Mouse (Mus musculus): ENCODE results near the gene Abcc4. TPM values are rescaled to one million over a fixed set of nuclear protein-coding genes. Genes with fewer than 3 reads are reported as not detected.
A peak's percentile ranks its signal among the peaks of the same experiment; 100 is the strongest.
"Not testable (repeated sequence)": the region's sequence is repeated elsewhere in the genome, so short reads cannot be mapped to it uniquely, and the experiment has no call there.

Gene Abcc4
- polyA plus RNA-seq, 1 experiment from 2014 or later, result 3.0 TPM

- Histone ChIP-seq H3K9me3 (no peaks in the 10 kb centered on the region), H3K27me3 (ENCODE audit: poor library complexity, severe bottlenecking) (no peaks in the 10 kb centered on the region), H3K4me3 (no peak overlapping the region), H3K36me3 (replicated peaks) (no peaks in the 10 kb centered on the region), H3K4me1 (peaks cover 23% of the 10 kb centered on the region), H3K27ac (0 out of 2 replicates have a peak overlapping the region, but pooled peaks have one; percentile 20)
- 89% methylated on average over 10 of the region's 10 CpGs for WGBS
- no peak for DNase-seq (ENCODE audit: extremely low spot score, low spot score)
These were observed 15.7 kb downstream of the Abcc4 start for GRCm38 (mm10) chr14:118690336-118690735.

- no peak overlapping the region for H3K4me3 ChIP-seq
- no peaks in the 10 kb centered on the region for H3K9me3 ChIP-seq
- WGBS, result 82% methylated on average over 5 of the region's 5 CpGs
- peaks cover 23% of the 10 kb centered on the region for H3K4me1 ChIP-seq
- H3K36me3 ChIP-seq (replicated peaks), result no peaks in the 10 kb centered on the region
- H3K27me3 ChIP-seq (ENCODE audit: poor library complexity, severe bottlenecking), result no peaks in the 10 kb centered on the region
- peak overlapping the region; percentile 70; the same call in 1 of the 2 replicates for H3K27ac ChIP-seq
- DNase-seq (ENCODE audit: extremely low spot score, low spot score), result no peak
These were observed 17.4 kb downstream of the Abcc4 start for GRCm38 (mm10) chr14:118688643-118689042.

- WGBS, result 86% methylated on average over 5 of the region's 5 CpGs
- peaks cover 26% of the 10 kb centered on the region for H3K4me1 ChIP-seq
- H3K4me3 ChIP-seq, result no peak overlapping the region
- no peak for DNase-seq (ENCODE audit: extremely low spot score, low spot score)
- H3K27me3 ChIP-seq (ENCODE audit: poor library complexity, severe bottlenecking), result no peaks in the 10 kb centered on the region
- no peaks in the 10 kb centered on the region for H3K9me3 ChIP-seq
- no peaks in the 10 kb centered on the region for H3K36me3 ChIP-seq (replicated peaks)
- H3K27ac ChIP-seq, result no peak overlapping the region
These were observed 19.2 kb downstream of the Abcc4 start for GRCm38 (mm10) chr14:118686861-118687260.

GRCm38 (mm10) chr14:118685572-118685971 lies 20.4 kb downstream of the Abcc4 start:
- Histone ChIP-seq H3K27ac (no peak overlapping the region), H3K36me3 (replicated peaks) (no peaks in the 10 kb centered on the region), H3K4me3 (no peak overlapping the region), H3K27me3 (ENCODE audit: poor library complexity, severe bottlenecking) (no peaks in the 10 kb centered on the region), H3K9me3 (no peaks in the 10 kb centered on the region), H3K4me1 (peaks cover 25% of the 10 kb centered on the region)
- 95% methylated on average over 6 of the region's 6 CpGs for WGBS
- no peak for DNase-seq (ENCODE audit: extremely low spot score, low spot score)

- 80% methylated on average over 10 of the region's 10 CpGs for WGBS
These were observed 23.5 kb downstream of the Abcc4 start for GRCm38 (mm10) chr14:118682339-118683034.

GRCm38 (mm10) chr14:118681087-118681486 lies 24.9 kb downstream of the Abcc4 start:
- 88% methylated on average over 8 of the region's 8 CpGs for WGBS
- no peak for DNase-seq (ENCODE audit: extremely low spot score, low spot score)

More at GRCm38 (mm10) chr14:118682339-118683034, 23.5 kb downstream of the Abcc4 start:
- no peaks in the 10 kb centered on the region for H3K9me3 ChIP-seq
- no peaks in the 10 kb centered on the region for H3K36me3 ChIP-seq (replicated peaks)
- no peak for DNase-seq (ENCODE audit: extremely low spot score, low spot score)
- no peaks in the 10 kb centered on the region for H3K27me3 ChIP-seq (ENCODE audit: poor library complexity, severe bottlenecking)
- H3K27ac ChIP-seq, result 0 out of 2 replicates have a peak overlapping the region, but pooled peaks have one; percentile 8
- H3K4me1 ChIP-seq, result peaks cover 11% of the 10 kb centered on the region
- no peak overlapping the region for H3K4me3 ChIP-seq

GRCm38 (mm10) chr14:118678279-118678985 lies 27.6 kb downstream of the Abcc4 start:
- 92% methylated on average over 9 of the region's 9 CpGs for WGBS
- no peaks in the 10 kb centered on the region for H3K9me3 ChIP-seq
- no peaks in the 10 kb centered on the region for H3K36me3 ChIP-seq (replicated peaks)
- DNase-seq (ENCODE audit: extremely low spot score, low spot score), result no peak
- peaks cover 24% of the 10 kb centered on the region for H3K4me1 ChIP-seq
- H3K27me3 ChIP-seq (ENCODE audit: poor library complexity, severe bottlenecking), result no peaks in the 10 kb centered on the region
- H3K4me3 ChIP-seq, result no peak overlapping the region
- H3K27ac ChIP-seq, result no peak overlapping the region

More at GRCm38 (mm10) chr14:118681087-118681486, 24.9 kb downstream of the Abcc4 start:
- no peaks in the 10 kb centered on the region for H3K36me3 ChIP-seq (replicated peaks)
- H3K4me3 ChIP-seq, result no peak overlapping the region
- H3K27ac ChIP-seq, result no peak overlapping the region
- H3K27me3 ChIP-seq (ENCODE audit: poor library complexity, severe bottlenecking), result no peaks in the 10 kb centered on the region
- H3K4me1 ChIP-seq, result peaks cover 20% of the 10 kb centered on the region
- no peaks in the 10 kb centered on the region for H3K9me3 ChIP-seq

GRCm38 (mm10) chr14:118676308-118676994 lies 29.6 kb downstream of the Abcc4 start:
- Histone ChIP-seq H3K27me3 (ENCODE audit: poor library complexity, severe bottlenecking) (no peaks in the 10 kb centered on the region), H3K4me3 (no peak overlapping the region), H3K4me1 (peaks cover 16% of the 10 kb centered on the region), H3K9me3 (no peaks in the 10 kb centered on the region), H3K36me3 (replicated peaks) (no peaks in the 10 kb centered on the region), H3K27ac (no peak overlapping the region)
- DNase-seq (ENCODE audit: extremely low spot score, low spot score), result no peak
- 88% methylated on average over 13 of the region's 13 CpGs for WGBS

- Histone ChIP-seq H3K27me3 (ENCODE audit: poor library complexity, severe bottlenecking) (no peaks in the 10 kb centered on the region), H3K36me3 (replicated peaks) (no peaks in the 10 kb centered on the region), H3K27ac (no peak overlapping the region), H3K4me1 (peaks cover 16% of the 10 kb centered on the region), H3K9me3 (no peaks in the 10 kb centered on the region), H3K4me3 (no peak overlapping the region)
- 90% methylated on average over 11 of the region's 11 CpGs for WGBS
- DNase-seq (ENCODE audit: extremely low spot score, low spot score), result no peak
These were observed 31.3 kb downstream of the Abcc4 start for GRCm38 (mm10) chr14:118674705-118675139.

GRCm38 (mm10) chr14:118674224-118674623 lies 31.8 kb downstream of the Abcc4 start:
- Histone ChIP-seq H3K9me3 (no peaks in the 10 kb centered on the region), H3K27me3 (ENCODE audit: poor library complexity, severe bottlenecking) (no peaks in the 10 kb centered on the region), H3K4me1 (peaks cover 16% of the 10 kb centered on the region), H3K36me3 (replicated peaks) (no peaks in the 10 kb centered on the region), H3K4me3 (no peak overlapping the region), H3K27ac (no peak overlapping the region)
- WGBS, result 89% methylated on average over 7 of the region's 7 CpGs
- DNase-seq (ENCODE audit: extremely low spot score, low spot score), result no peak

GRCm38 (mm10) chr14:118673501-118673900 lies 32.5 kb downstream of the Abcc4 start:
- no peaks in the 10 kb centered on the region for H3K9me3 ChIP-seq
- peaks cover 16% of the 10 kb centered on the region for H3K4me1 ChIP-seq
- WGBS, result 67% methylated on average over 6 of the region's 6 CpGs
- H3K4me3 ChIP-seq, result no peak overlapping the region
- no peak overlapping the region for H3K27ac ChIP-seq
- DNase-seq (ENCODE audit: extremely low spot score, low spot score), result no peak
- H3K36me3 ChIP-seq (replicated peaks), result no peaks in the 10 kb centered on the region
- H3K27me3 ChIP-seq (ENCODE audit: poor library complexity, severe bottlenecking), result no peaks in the 10 kb centered on the region

- peaks cover 16% of the 10 kb centered on the region for H3K4me1 ChIP-seq
- not testable (repeated sequence) for H3K27ac ChIP-seq; H3K9me3 ChIP-seq; H3K36me3 ChIP-seq (replicated peaks); H3K4me3 ChIP-seq; H3K27me3 ChIP-seq (ENCODE audit: poor library complexity, severe bottlenecking); DNase-seq (ENCODE audit: extremely low spot score, low spot score)
- 95% methylated on average over 6 of the region's 6 CpGs for WGBS
These were observed 33.1 kb downstream of the Abcc4 start for GRCm38 (mm10) chr14:118672931-118673330.
